Mouse (Mus musculus): ENCODE data around the gene Gtsf1l. TPM values are rescaled to one million over a fixed set of nuclear protein-coding genes. Genes with fewer than 3 reads are reported as not detected.
A peak's percentile ranks its signal among the peaks of the same experiment; 100 is the strongest.

Gene Gtsf1l
- polyA plus RNA-seq, 2 experiments = not detected

DNA sequence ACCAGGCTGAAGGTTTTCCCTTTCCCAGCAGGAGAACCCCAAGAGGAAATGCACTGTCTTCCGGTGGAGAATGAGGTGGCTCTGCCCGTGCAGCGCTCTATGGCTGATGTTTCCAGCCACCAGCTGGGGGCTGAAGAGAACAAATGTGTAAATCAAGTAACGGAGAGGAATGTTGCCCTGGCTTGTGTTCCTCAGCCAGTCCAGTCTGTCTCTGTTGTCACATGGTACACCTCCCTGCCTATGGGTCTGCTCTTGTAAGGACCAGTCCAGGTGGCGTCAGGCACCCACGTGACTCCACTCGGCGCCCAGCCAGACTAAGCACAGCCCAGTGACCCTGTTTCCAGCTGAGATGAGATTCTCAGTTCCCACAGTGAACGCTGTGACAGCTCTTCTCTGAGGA is 34.7 kb upstream of the Gtsf1l start:
- Histone ChIP-seq H3K4me3 (replicated peaks; ENCODE audit: low read length) (no peak overlapping the region; the same call in 1 of the 2 replicates), H3K36me3 (ENCODE audit: control insufficient read depth, insufficient read depth, low read length) (no peaks in the 10 kb centered on the region), H3K4me1 (ENCODE audit: control insufficient read depth, insufficient read depth, low read length) (peaks cover 3% of the 10 kb centered on the region; the same call in 1 of the 2 replicates), H3K9me3 (ENCODE audit: control insufficient read depth, low read length) (no peaks in the 10 kb centered on the region), H3K4me2 (replicated peaks; ENCODE audit: low read depth, low read length, severe bottlenecking) (peak overlapping the region; percentile 32; the same call in 1 of the 2 replicates), H3K27ac (replicated peaks; ENCODE audit: low read depth, low read length) (no peak overlapping the region), H3K27me3 (ENCODE audit: control insufficient read depth, insufficient read depth, low read length) (no peaks in the 10 kb centered on the region), H3K9ac (ENCODE audit: low read depth, low read length, severe bottlenecking) (no peak overlapping the region)
- ATAC-seq (ENCODE audit: low FRiP score, low read depth) = peak; percentile 94
- peak; percentile 37 for DNase-seq (ENCODE audit: low spot score)
- WGBS = 15% methylated on average over 9 of the region's 9 CpGs
- no peak for TF ChIP-seq POLR2A (IDR thresholded peaks at IDR 0.05; ENCODE audit: borderline replicate concordance, extremely low read depth, insufficient read depth, insufficient read length)

- no peaks in the 10 kb centered on the region for H3K27me3 ChIP-seq (ENCODE audit: control insufficient read depth, insufficient read depth, low read length)
- H3K9ac ChIP-seq (ENCODE audit: low read depth, low read length, severe bottlenecking) = no peak overlapping the region
- ATAC-seq (ENCODE audit: low FRiP score, low read depth) (no peak), DNase-seq (ENCODE audit: low spot score) (no peak)
- WGBS = 72% methylated on average over 3 of the region's 3 CpGs
- no peaks in the 10 kb centered on the region for H3K36me3 ChIP-seq (ENCODE audit: control insufficient read depth, insufficient read depth, low read length)
- H3K4me3 ChIP-seq (replicated peaks; ENCODE audit: low read length) = no peak overlapping the region
- TF ChIP-seq POLR2A (IDR thresholded peaks at IDR 0.05; ENCODE audit: borderline replicate concordance, extremely low read depth, insufficient read depth, insufficient read length) = no peak
- no peaks in the 10 kb centered on the region for H3K9me3 ChIP-seq (ENCODE audit: control insufficient read depth, low read length)
- no peak overlapping the region for H3K27ac ChIP-seq (replicated peaks; ENCODE audit: low read depth, low read length)
- no peak overlapping the region for H3K4me2 ChIP-seq (replicated peaks; ENCODE audit: low read depth, low read length, severe bottlenecking)
- peaks cover 3% of the 10 kb centered on the region; the same call in 1 of the 2 replicates for H3K4me1 ChIP-seq (ENCODE audit: control insufficient read depth, insufficient read depth, low read length)
These were observed 33.7 kb upstream of the Gtsf1l start for GRCm38 (mm10) chr2:163121353-163121660.

- Histone ChIP-seq H3K36me3 (ENCODE audit: control insufficient read depth, insufficient read depth, low read length) (no peaks in the 10 kb centered on the region), H3K27me3 (ENCODE audit: control insufficient read depth, insufficient read depth, low read length) (no peaks in the 10 kb centered on the region), H3K9me3 (ENCODE audit: control insufficient read depth, low read length) (no peaks in the 10 kb centered on the region), H3K4me2 (replicated peaks; ENCODE audit: low read depth, low read length, severe bottlenecking) (no peak overlapping the region), H3K9ac (ENCODE audit: low read depth, low read length, severe bottlenecking) (no peak overlapping the region), H3K4me3 (replicated peaks; ENCODE audit: low read length) (no peak overlapping the region), H3K27ac (replicated peaks; ENCODE audit: low read depth, low read length) (no peak overlapping the region), H3K4me1 (ENCODE audit: control insufficient read depth, insufficient read depth, low read length) (peaks cover 3% of the 10 kb centered on the region; the same call in 1 of the 2 replicates)
- DNase-seq (ENCODE audit: low spot score) = no peak
- TF ChIP-seq POLR2A (IDR thresholded peaks at IDR 0.05; ENCODE audit: borderline replicate concordance, extremely low read depth, insufficient read depth, insufficient read length) = no peak
- ATAC-seq (ENCODE audit: low FRiP score, low read depth) = no peak
- 60% methylated on average over 15 of the region's 15 CpGs for WGBS
These were observed 33.1 kb upstream of the Gtsf1l start for GRCm38 (mm10) chr2:163120626-163121352.

- no peak overlapping the region for H3K9ac ChIP-seq (ENCODE audit: low read depth, low read length, severe bottlenecking)
- TF ChIP-seq POLR2A (IDR thresholded peaks at IDR 0.05; ENCODE audit: borderline replicate concordance, extremely low read depth, insufficient read depth, insufficient read length) = no peak
- no peak for DNase-seq (ENCODE audit: low spot score)
- no peaks in the 10 kb centered on the region for H3K27me3 ChIP-seq (ENCODE audit: control insufficient read depth, insufficient read depth, low read length)
- H3K4me1 ChIP-seq (ENCODE audit: control insufficient read depth, insufficient read depth, low read length) = no peaks in the 10 kb centered on the region
- no peak for ATAC-seq (ENCODE audit: low FRiP score, low read depth)
- no peaks in the 10 kb centered on the region for H3K9me3 ChIP-seq (ENCODE audit: control insufficient read depth, low read length)
- H3K27ac ChIP-seq (replicated peaks; ENCODE audit: low read depth, low read length) = no peak overlapping the region
- H3K4me3 ChIP-seq (replicated peaks; ENCODE audit: low read length) = no peak overlapping the region
- WGBS = 57% methylated on average over 16 of the region's 16 CpGs
- H3K36me3 ChIP-seq (ENCODE audit: control insufficient read depth, insufficient read depth, low read length) = no peaks in the 10 kb centered on the region
- H3K4me2 ChIP-seq (replicated peaks; ENCODE audit: low read depth, low read length, severe bottlenecking) = no peak overlapping the region
These were observed 24.0 kb upstream of the Gtsf1l start for GRCm38 (mm10) chr2:163111413-163112201.

DNA sequence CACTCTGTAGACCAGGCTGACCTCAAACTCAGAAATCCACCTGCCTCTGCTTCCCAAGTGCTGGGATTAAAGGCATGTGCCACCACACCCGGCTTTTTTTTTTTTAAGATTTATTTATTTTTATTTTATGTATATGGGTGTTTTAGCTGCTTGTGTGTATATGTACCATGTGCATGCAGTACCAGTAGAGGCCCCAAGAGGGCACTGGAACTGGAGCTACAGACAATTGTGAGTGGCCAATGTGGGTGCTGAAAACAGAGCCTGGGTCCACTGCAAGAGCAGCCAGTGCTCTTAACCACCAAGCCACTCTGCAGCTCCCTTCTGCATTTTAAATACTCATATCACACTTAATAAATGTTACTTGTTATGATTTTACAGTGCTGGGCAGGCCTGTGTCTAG is 23.1 kb upstream of the Gtsf1l start:
- ATAC-seq (ENCODE audit: low FRiP score, low read depth) = no peak
- no peak for TF ChIP-seq POLR2A (IDR thresholded peaks at IDR 0.05; ENCODE audit: borderline replicate concordance, extremely low read depth, insufficient read depth, insufficient read length)
- Histone ChIP-seq H3K27me3 (ENCODE audit: control insufficient read depth, insufficient read depth, low read length) (no peaks in the 10 kb centered on the region), H3K9ac (ENCODE audit: low read depth, low read length, severe bottlenecking) (no peak overlapping the region), H3K4me1 (ENCODE audit: control insufficient read depth, insufficient read depth, low read length) (no peaks in the 10 kb centered on the region), H3K4me3 (replicated peaks; ENCODE audit: low read length) (no peak overlapping the region), H3K9me3 (ENCODE audit: control insufficient read depth, low read length) (no peaks in the 10 kb centered on the region), H3K27ac (replicated peaks; ENCODE audit: low read depth, low read length) (no peak overlapping the region), H3K4me2 (replicated peaks; ENCODE audit: low read depth, low read length, severe bottlenecking) (no peak overlapping the region), H3K36me3 (ENCODE audit: control insufficient read depth, insufficient read depth, low read length) (no peaks in the 10 kb centered on the region)
- 96% methylated on average over 1 of the region's 1 CpGs for WGBS
- no peak for DNase-seq (ENCODE audit: low spot score)
